ENCODE assay signal across 8 mouse cellular contexts in genomic region chr9:105309553-105310281, GRCm38 (mm10).
DNase-seq lines count a peak whose midpoint lies in the region; ATAC-seq and TF ChIP-seq lines count a peak whose summit lies in the region.

No protein-coding gene starts in this region.

- H3K27ac ChIP-seq in kidney, embryonic 14.5 days (ENCODE audit: low read depth, low read length): no peak overlapping the region
- H3K27ac ChIP-seq in hindbrain, embryonic 13.5 days: peak overlapping the region; percentile 36
- no peak overlapping the region for H3K27ac ChIP-seq in heart, adult 2 months

- no peak for DNase-seq in kidney, adult 11 months
- DNase-seq in adipocyte (ENCODE audit: low spot score) (peak; percentile 65), MN1 (ENCODE audit: low spot score) (no peak)
- peak; percentile 60 to 79 for DNase-seq in lung, postnatal 4 days
- DNase-seq in heart, adult 2 months: no peak

- no peaks in the 10 kb centered on the region for H3K27me3 ChIP-seq in kidney, embryonic 14.5 days (ENCODE audit: control insufficient read depth, insufficient read depth, low read length)
- H3K27me3 ChIP-seq in hindbrain, embryonic 13.5 days: no peaks in the 10 kb centered on the region
- 0 out of 2 replicates have a peak, but pooled peaks cover 1% of the 10 kb centered on the region for H3K27me3 ChIP-seq in heart, adult 2 months (ENCODE audit: control insufficient read depth, insufficient read depth, low read length)

- no peaks in the 10 kb centered on the region for H3K9me3 ChIP-seq in kidney, embryonic 14.5 days (ENCODE audit: control insufficient read depth, low read length)
- no peaks in the 10 kb centered on the region for H3K9me3 ChIP-seq in hindbrain, embryonic 13.5 days

- 28% methylated on average over 9 of the region's 9 CpGs for WGBS in kidney, embryonic 14.5 days
- WGBS in hindbrain, embryonic 13.5 days: 37% methylated on average over 9 of the region's 9 CpGs
- 31% methylated on average over 9 of the region's 9 CpGs for WGBS in heart, adult 2 months

- H3K4me2 ChIP-seq in kidney, embryonic 14.5 days (replicated peaks; ENCODE audit: low read depth, low read length): no peak overlapping the region
- no peak overlapping the region for H3K4me2 ChIP-seq in hindbrain, embryonic 13.5 days

- intact Hi-C loops in heart, adult 2 months (cut with DNase I): no loop called here

- H3K36me3 ChIP-seq in kidney, embryonic 14.5 days (ENCODE audit: control insufficient read depth, insufficient read depth, low read length): no peaks in the 10 kb centered on the region
- H3K36me3 ChIP-seq in hindbrain, embryonic 13.5 days: no peaks in the 10 kb centered on the region
- no peaks in the 10 kb centered on the region for H3K36me3 ChIP-seq in heart, adult 2 months (ENCODE audit: control insufficient read depth, insufficient read depth, low read length)

- H3K79me2 ChIP-seq in heart, adult 2 months (replicated peaks; ENCODE audit: control insufficient read depth, insufficient read depth, low read length): no peaks in the 10 kb centered on the region

- H3K4me3 ChIP-seq in kidney, embryonic 14.5 days (ENCODE audit: low read length): no peak overlapping the region
- H3K4me3 ChIP-seq in hindbrain, embryonic 13.5 days: no peak overlapping the region
- H3K4me3 ChIP-seq in heart, adult 2 months: no peak overlapping the region

- no peaks in the 10 kb centered on the region for H3K4me1 ChIP-seq in kidney, embryonic 14.5 days (ENCODE audit: control insufficient read depth, insufficient read depth, low read length)
- peaks cover 31% of the 10 kb centered on the region for H3K4me1 ChIP-seq in hindbrain, embryonic 13.5 days (replicated peaks)
- H3K4me1 ChIP-seq in heart, adult 2 months (ENCODE audit: control insufficient read depth, insufficient read depth, low read length): no peaks in the 10 kb centered on the region

- no peak overlapping the region for H3K9ac ChIP-seq in kidney, embryonic 14.5 days (ENCODE audit: low read depth, low read length)
- H3K9ac ChIP-seq in hindbrain, embryonic 13.5 days: no peak overlapping the region
- H3K9ac ChIP-seq in heart, adult 2 months (ENCODE audit: low read depth, low read length): no peak overlapping the region

- TF ChIP-seq POLR2A in heart, adult 2 months (IDR thresholded peaks at IDR 0.05; ENCODE audit: insufficient read depth, low read depth, low read length): no peak

- no peak for TF ChIP-seq EP300 in heart, adult 2 months (IDR thresholded peaks at IDR 0.05; ENCODE audit: insufficient read depth, low read depth, low read length)

- TF ChIP-seq CTCF in heart, adult 2 months (IDR thresholded peaks at IDR 0.05): no peak

- ATAC-seq in kidney, embryonic 14.5 days (ENCODE audit: low FRiP score, low TSS enrichment): 0 out of 2 replicates have a peak, but pooled peaks have one; percentile 43
- peak; percentile 77 for ATAC-seq in hindbrain, embryonic 13.5 days (ENCODE audit: low FRiP score)
- ATAC-seq in megakaryocyte, adult 5-6 weeks (ENCODE audit: poor library complexity, severe bottlenecking): no peak

Comparison
In these comparisons a context has a peak if more than half of its experiments do, and no peak if none do; other contexts are left out.
1. DNase-seq: peak in adipocyte (single experiment) and lung, postnatal 4 days (2 of 2); none in kidney, adult 11 months (single experiment), MN1 (single experiment) and heart, adult 2 months (0 of 2).